In genomic region chr14:14704651-14705050, GRCm38 (mm10) we compare ENCODE assay signal across 9 mouse cellular contexts. TPM values are rescaled to one million over a fixed set of nuclear protein-coding genes. Genes with fewer than 3 reads are reported as not detected.
DNase-seq lines count a peak whose midpoint lies in the region; ATAC-seq and TF ChIP-seq lines count a peak whose summit lies in the region.
"Had no signal": no experiment of that assay in that cellular context is flagged by ENCODE, and none has a peak within 500 bp of the region (broad histone marks: within the 10 kb centered on the region; RNA-seq: fewer than 3 reads in every experiment).

No protein-coding gene starts in this region.

- H3K27ac ChIP-seq in heart, embryonic 11.5 days (ENCODE audit: low read depth, low read length) = no peak overlapping the region
- no peak overlapping the region for H3K27ac ChIP-seq in CH12.LX (ENCODE audit: insufficient read depth, low read depth)
- H3K27ac ChIP-seq in forebrain, postnatal 0 days (ENCODE audit: low read depth, low read length) = no peak overlapping the region
- no peak overlapping the region for H3K27ac ChIP-seq in liver, embryonic 14.5 days

- no peak for TF ChIP-seq POLR2A in CH12.LX (IDR thresholded peaks at IDR 0.05; ENCODE audit: low read depth, low read length)

- dilution Hi-C loops in CH12.LX (cut with MboI; ENCODE audit: extremely low pct_ligation_motif_present, extremely low pct_unique_long_range_greater_than_20kb, low sequenced_read_pairs) = no loop called here

- no peak overlapping the region for H3K9ac ChIP-seq in heart, embryonic 11.5 days (ENCODE audit: low read depth, low read length)
- no peak overlapping the region for H3K9ac ChIP-seq in CH12.LX (ENCODE audit: insufficient read depth, low read depth)
- H3K9ac ChIP-seq in forebrain, postnatal 0 days = peak overlapping the region; percentile 25; the same call in 1 of the 2 replicates
- no peak overlapping the region for H3K9ac ChIP-seq in liver, embryonic 14.5 days (replicated peaks)

- H3K36me3 ChIP-seq in heart, embryonic 11.5 days (ENCODE audit: control insufficient read depth, insufficient read depth, low read length) = no peaks in the 10 kb centered on the region
- peaks cover 0 to 9% of the 10 kb centered on the region in 2 experiments for H3K36me3 ChIP-seq in CH12.LX (replicated peaks in 1 of 2; ENCODE audit: control insufficient read depth in 1 of 2, insufficient read depth in 1 of 2, low read length in 1 of 2)
- H3K36me3 ChIP-seq in forebrain, postnatal 0 days (ENCODE audit: insufficient read depth) = no peaks in the 10 kb centered on the region
- no peaks in the 10 kb centered on the region for H3K36me3 ChIP-seq in liver, embryonic 14.5 days (replicated peaks; ENCODE audit: control insufficient read depth, insufficient read depth, low read depth)

- TF ChIP-seq CTCF in CH12.LX (conservative IDR thresholded peaks at IDR 0.05 in 1 of 2, IDR thresholded peaks at IDR 0.05 in 1 of 2; ENCODE audit: low read depth in 2 of 2, low read length in 2 of 2) = no peak
- no peak for TF ChIP-seq CTCF in forebrain, postnatal 0 days (IDR thresholded peaks at IDR 0.05; ENCODE audit: low read depth)
- TF ChIP-seq CTCF in liver, embryonic 14.5 days (IDR thresholded peaks at IDR 0.05; ENCODE audit: low read depth) = no peak

- 82% methylated on average over 2 of the region's 2 CpGs for WGBS in heart, embryonic 11.5 days (ENCODE audit: insufficient replicate concordance)
- 58% methylated on average over 2 of the region's 2 CpGs for WGBS in forebrain, postnatal 0 days
- WGBS in liver, embryonic 14.5 days (ENCODE audit: insufficient replicate concordance) = 76% methylated on average over 2 of the region's 2 CpGs

- no peak for TF ChIP-seq RAD21 in CH12.LX (IDR thresholded peaks at IDR 0.05; ENCODE audit: low read depth, low read length)

- in situ Hi-C loops in CH12.LX (cut with MboI; ENCODE audit: low pct_ligation_motif_present, low pct_unique_long_range_greater_than_20kb, low sequenced_read_pairs) = no loop called here

- no peak for DNase-seq in heart, adult 18-20 months
- no peak for DNase-seq in CH12.LX (ENCODE audit: extremely low read depth)
- DNase-seq in forebrain, postnatal 0 days = no peak
- DNase-seq in liver, embryonic 14.5 days (ENCODE audit: low read depth in 3 of 3, low spot score in 3 of 3) = no peak
- DNase-seq in urinary bladder, adult 2 months (ENCODE audit: low spot score) = no peak
- DNase-seq in left cerebral cortex, adult 11 months (ENCODE audit: low spot score) = no peak
- no peak for DNase-seq in frontal cortex, adult 2 months (ENCODE audit: extremely low spot score in 1 of 2, low spot score in 1 of 2)
- DNase-seq: cerebellum, postnatal 25 days had no signal

- peak overlapping the region; percentile 64 for H3K4me2 ChIP-seq in heart, embryonic 11.5 days
- H3K4me2 ChIP-seq in CH12.LX (ENCODE audit: insufficient read depth, low read depth, poor library complexity, severe bottlenecking) = peak overlapping the region; percentile 66; the same call in 1 of the 2 replicates
- H3K4me2 ChIP-seq in forebrain, postnatal 0 days (ENCODE audit: low read depth) = peak overlapping the region; percentile 45
- peak overlapping the region; percentile 65; the same call in 1 of the 2 replicates for H3K4me2 ChIP-seq in liver, embryonic 14.5 days (ENCODE audit: low read depth)

- peaks cover 2% of the 10 kb centered on the region; the same call in 1 of the 2 replicates for H3K79me2 ChIP-seq in CH12.LX (replicated peaks; ENCODE audit: control insufficient read depth, extremely low read depth, insufficient read depth, poor library complexity, severe bottlenecking)

- H3K4me3 ChIP-seq in heart, embryonic 11.5 days (ENCODE audit: low read depth, low read length) = peak overlapping the region; percentile 82; the same call in 1 of the 2 replicates
- H3K4me3 ChIP-seq in CH12.LX (replicated peaks in 1 of 3; ENCODE audit: low read depth in 2 of 3, low read length in 2 of 3, poor library complexity in 1 of 3) = no peak overlapping the region
- H3K4me3 ChIP-seq in forebrain, postnatal 0 days (ENCODE audit: low read depth, low read length) = peak overlapping the region; percentile 81
- no peak overlapping the region for H3K4me3 ChIP-seq in liver, embryonic 14.5 days (ENCODE audit: insufficient read depth in 1 of 2, low read depth in 2 of 2, low read length in 2 of 2)

- H3K9me3 ChIP-seq in heart, embryonic 11.5 days (replicated peaks; ENCODE audit: control insufficient read depth, low read length) = no peaks in the 10 kb centered on the region
- H3K9me3 ChIP-seq in CH12.LX (replicated peaks; ENCODE audit: low read length) = no peaks in the 10 kb centered on the region
- H3K9me3 ChIP-seq in forebrain, postnatal 0 days (ENCODE audit: low read length) = no peaks in the 10 kb centered on the region
- H3K9me3 ChIP-seq in liver, embryonic 14.5 days (ENCODE audit: control insufficient read depth, low read length) = no peaks in the 10 kb centered on the region

- no peaks in the 10 kb centered on the region for H3K27me3 ChIP-seq in heart, embryonic 11.5 days (ENCODE audit: control insufficient read depth, insufficient read depth, low read length)
- no peaks in the 10 kb centered on the region for H3K27me3 ChIP-seq in CH12.LX (replicated peaks)
- no peaks in the 10 kb centered on the region for H3K27me3 ChIP-seq in forebrain, postnatal 0 days (ENCODE audit: insufficient read depth, low read length)
- no peaks in the 10 kb centered on the region for H3K27me3 ChIP-seq in liver, embryonic 14.5 days (ENCODE audit: control insufficient read depth, insufficient read depth, low read length)

- no peak for ATAC-seq in heart, embryonic 11.5 days (replicated peaks; ENCODE audit: insufficient number of reproducible peaks, low FRiP score, low TSS enrichment)
- no peak for ATAC-seq in forebrain, postnatal 0 days
- ATAC-seq in liver, embryonic 14.5 days (ENCODE audit: insufficient read depth) = no peak

- peaks cover 6% of the 10 kb centered on the region; the same call in 1 of the 2 replicates for H3K4me1 ChIP-seq in heart, embryonic 11.5 days (ENCODE audit: control insufficient read depth, insufficient read depth, low read length)
- H3K4me1 ChIP-seq in CH12.LX (ENCODE audit: control insufficient read depth in 1 of 2, insufficient read depth in 2 of 2) = peaks cover 3 to 43% of the 10 kb centered on the region in 2 experiments; a peak in 3 of 4 replicates
- H3K4me1 ChIP-seq in forebrain, postnatal 0 days (ENCODE audit: insufficient read depth) = peaks cover 13% of the 10 kb centered on the region
- H3K4me1 ChIP-seq in liver, embryonic 14.5 days (replicated peaks; ENCODE audit: control insufficient read depth in 2 of 2, insufficient read depth in 2 of 2, low read length in 1 of 2) = peaks cover 2 to 4% of the 10 kb centered on the region in 2 experiments; a peak in 2 of 4 replicates

- TF ChIP-seq EP300 in CH12.LX (IDR thresholded peaks at IDR 0.05; ENCODE audit: low read length) = no peak
- TF ChIP-seq EP300 in liver, embryonic 14.5 days (IDR thresholded peaks at IDR 0.05; ENCODE audit: low read depth) = no peak

TF ChIP-seq in CH12.LX, 34 proteins besides CTCF, POLR2A, EP300 and RAD21:
- TF ChIP-seq JUND (conservative IDR thresholded peaks at IDR 0.05; ENCODE audit: low read depth, low read length) (no peak), E2F4 (IDR thresholded peaks at IDR 0.05; ENCODE audit: insufficient replicate concordance, low read depth, low read length) (no peak), MXI1 (IDR thresholded peaks at IDR 0.05; ENCODE audit: low read depth, low read length) (no peak), USF2 (conservative IDR thresholded peaks at IDR 0.05; ENCODE audit: low read depth, low read length) (no peak), HCFC1 (IDR thresholded peaks at IDR 0.05; ENCODE audit: low read depth, low read length) (no peak), CHD2 (IDR thresholded peaks at IDR 0.05; ENCODE audit: low read length) (no peak), SIN3A (IDR thresholded peaks at IDR 0.05; ENCODE audit: low read length) (no peak)

RNA-seq across cellular contexts. Expression of gene Slc4a7, which starts 2.6 kb away (rescaled TPM):
- 14.0 and 14.1 TPM in 2 replicates for polyA plus RNA-seq in heart, embryonic 11.5 days (2014; fragmentation: Nextera tagmentation; extraction: Ambion mirVana)
- total RNA-seq in heart, adult 18-20 months (2021) = 10 to 100 TPM; 14.3 to 16.1 TPM
- total RNA-seq in CH12.LX (2012; rRNA removed) (13.6 and 13.9 TPM in 2 replicates), CH12.LX (2014; rRNA removed) (17.6 and 21.4 TPM in 2 replicates)
- polyA plus RNA-seq in CH12.LX (2012; ENCODE audit: insufficient read length, low read depth) = 15.5 and 19.0 TPM in 2 replicates
- total RNA-seq in forebrain, postnatal 0 days (2014; rRNA removed) = 50.8 and 54.0 TPM in 2 replicates
- 10.9 and 17.4 TPM in 2 replicates for polyA plus RNA-seq in forebrain, postnatal 0 days (2015; fragmentation: Nextera tagmentation; extraction: Ambion mirVana)
- polyA plus RNA-seq in liver, embryonic 14.5 days (2012; rRNA removed) = 1.0 and 1.6 TPM in 2 replicates
- 1.4 and 1.7 TPM in 2 replicates for polyA plus RNA-seq in liver, embryonic 14.5 days (2014; fragmentation: Nextera tagmentation; extraction: Ambion mirVana)
- polyA plus RNA-seq in urinary bladder, adult 2 months (2012; rRNA removed) = 12.1 and 15.5 TPM in 2 replicates
- polyA plus RNA-seq in frontal cortex, adult 2 months (2012; rRNA removed) = 14.6 and 15.8 TPM in 2 replicates

Comparison
In these comparisons a context has a peak if more than half of its experiments do, and no peak if none do; other contexts are left out.
1. H3K4me3 ChIP-seq: peak in heart, embryonic 11.5 days (single experiment) and forebrain, postnatal 0 days (single experiment); none in CH12.LX (0 of 3) and liver, embryonic 14.5 days (0 of 2).
2. Peak in every context shown above with its lines, with median percentiles within 50 percentile points of each other: H3K4me2 ChIP-seq.